Mouse (Mus musculus) embryonic fibroblast, embryonic 13.5 days (primary cell): ENCODE measurements around the gene Ppp1r1c. TPM values are rescaled to one million over a fixed set of nuclear protein-coding genes. Genes with fewer than 3 reads are reported as not detected.

Source experiments
- H3K27ac ChIP-seq: 2 replicates; pipeline ENCODE4 v1.5.1; 2012; ENCODE audit warnings: low read length, control low read depth, inconsistent platforms; ENCODE audit not compliant: insufficient read depth
- H3K4me1 ChIP-seq: 2 replicates; pipeline ENCODE4 v1.6.1; 2011; ENCODE audit warnings: low read length; ENCODE audit not compliant: control insufficient read depth, insufficient read depth
- H3K4me3 ChIP-seq: 2 replicates; pipeline ENCODE4 v1.5.1; 2011; ENCODE audit warnings: mild to moderate bottlenecking, control low read depth, low read length; ENCODE audit not compliant: insufficient read depth
- CTCF ChIP-seq: IDR thresholded peaks from 2 replicates; pipeline ENCODE4 v1.5.1; 2011; ENCODE audit warnings: mild to moderate bottlenecking, control low read depth, low read length, moderate library complexity, borderline replicate concordance; ENCODE audit not compliant: insufficient read depth
- POLR2A ChIP-seq: IDR thresholded peaks from 2 replicates; pipeline ENCODE4 v1.6.1; 2011; ENCODE audit warnings: low read depth, mild to moderate bottlenecking, control low read depth, low read length, moderate library complexity
- polyA plus RNA-seq: library from polyadenylated mRNA; stranded (reverse); fragments of >200 nt; gene quantifications from 2 replicates; pipeline ENCODE4 v1.2.4, GENCODE M21; 2011; ENCODE audit warnings: low read depth; ENCODE audit not compliant: missing spikeins, insufficient read length

The Ppp1r1c gene
- polyA plus RNA-seq, 1 experiment: not detected

DNA sequence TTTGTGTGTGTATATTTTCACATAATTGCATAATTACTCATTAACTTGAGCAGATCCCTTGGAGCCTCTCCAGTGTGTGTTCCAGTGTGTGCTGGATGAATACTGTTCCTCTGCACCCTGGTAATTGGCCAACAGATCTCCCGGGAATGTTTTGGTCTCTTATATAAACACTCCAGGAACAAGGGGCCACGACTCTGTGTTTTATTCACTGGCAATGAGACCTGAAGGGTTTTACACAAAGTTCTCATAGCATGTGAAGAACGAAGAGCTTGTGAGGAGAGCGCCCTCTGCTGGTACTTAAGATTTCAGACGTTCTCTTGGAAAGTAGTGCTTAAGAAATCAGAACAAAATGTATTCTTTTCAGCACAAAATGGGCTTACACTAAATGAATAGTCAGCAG, 66.8 kb downstream of the Ppp1r1c start:
- Histone ChIP-seq H3K4me3 (no peak overlapping the region), H3K27ac (no peak overlapping the region), H3K4me1 (peaks cover 4% of the 10 kb centered on the region)
- TF ChIP-seq POLR2A (no peak), CTCF (no peak)

DNA sequence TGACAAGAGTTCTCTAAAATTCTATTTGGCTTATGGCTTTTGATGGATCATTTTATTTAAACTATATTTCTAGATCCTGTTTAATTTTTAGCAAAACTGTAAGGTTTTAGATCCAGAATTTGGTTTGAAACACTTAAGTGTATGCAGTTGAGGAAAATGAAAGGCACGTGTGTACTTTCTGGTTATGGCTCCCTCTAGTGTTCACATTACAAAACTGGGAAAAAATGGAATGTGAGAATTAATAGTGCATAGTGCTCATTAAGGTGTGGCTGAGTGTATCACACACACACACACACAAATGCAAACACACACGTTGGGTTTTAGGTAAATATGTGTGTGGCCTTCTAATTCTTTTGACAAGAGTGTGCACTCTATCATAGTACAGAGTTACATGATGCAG, 70.2 kb downstream of the Ppp1r1c start:
- no peak for TF ChIP-seq POLR2A
- no peak overlapping the region for H3K27ac ChIP-seq
- H3K4me1 ChIP-seq: peaks cover 4% of the 10 kb centered on the region
- no peak overlapping the region for H3K4me3 ChIP-seq

DNA sequence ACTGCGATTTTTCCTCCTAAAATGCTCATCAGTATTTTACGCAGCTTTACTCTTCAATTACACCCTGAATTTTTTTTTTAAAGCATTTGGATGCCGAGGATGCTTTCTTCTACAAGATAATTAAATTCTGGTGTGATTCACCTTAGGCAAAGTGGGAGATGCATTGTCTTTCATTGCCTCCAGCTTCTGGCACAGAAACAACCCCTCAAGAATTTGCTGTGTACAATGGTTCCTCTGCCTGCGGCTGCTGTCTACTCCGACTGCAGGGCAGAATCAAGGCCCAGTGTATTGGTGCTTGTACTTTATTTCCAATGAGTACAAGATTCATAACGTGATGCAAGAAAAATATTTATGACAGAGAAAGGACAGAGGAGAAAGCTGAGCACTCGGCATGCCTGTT, 73.2 kb downstream of the Ppp1r1c start:
- peaks cover 4% of the 10 kb centered on the region for H3K4me1 ChIP-seq
- no peak overlapping the region for H3K27ac ChIP-seq
- H3K4me3 ChIP-seq: no peak overlapping the region
- TF ChIP-seq CTCF (no peak), POLR2A (no peak)

DNA sequence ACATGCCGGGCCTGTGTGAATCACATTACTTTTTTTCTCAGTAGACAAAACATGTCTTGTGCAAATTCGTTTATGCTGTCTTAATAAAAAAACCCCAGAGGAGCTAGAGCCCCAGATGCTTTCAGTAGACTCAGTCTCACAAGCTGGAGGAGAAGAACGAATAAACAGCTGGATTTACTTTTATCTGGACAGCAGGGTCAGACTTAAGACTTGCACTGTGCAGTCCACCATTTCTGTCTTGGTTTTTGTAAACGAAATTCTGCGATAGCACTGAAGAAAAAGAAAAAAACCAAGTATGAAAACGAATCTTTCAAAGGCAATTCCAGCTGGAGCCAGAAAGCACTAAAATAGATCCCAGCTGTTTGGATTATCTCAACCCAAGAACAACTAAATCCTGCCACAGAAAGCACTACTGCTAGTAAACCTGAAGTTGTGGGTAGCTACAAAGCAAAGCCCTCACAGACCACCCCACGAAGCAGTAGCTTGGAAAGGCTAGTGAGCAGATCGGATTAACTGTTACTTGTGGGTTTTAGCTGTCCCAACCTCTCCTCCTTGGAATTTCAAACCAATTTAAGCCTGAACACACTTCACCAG, 78.1 kb downstream of the Ppp1r1c start:
- TF ChIP-seq CTCF (no peak), POLR2A (no peak)
- Histone ChIP-seq H3K4me3 (no peak overlapping the region), H3K4me1 (no peaks in the 10 kb centered on the region), H3K27ac (no peak overlapping the region)

DNA sequence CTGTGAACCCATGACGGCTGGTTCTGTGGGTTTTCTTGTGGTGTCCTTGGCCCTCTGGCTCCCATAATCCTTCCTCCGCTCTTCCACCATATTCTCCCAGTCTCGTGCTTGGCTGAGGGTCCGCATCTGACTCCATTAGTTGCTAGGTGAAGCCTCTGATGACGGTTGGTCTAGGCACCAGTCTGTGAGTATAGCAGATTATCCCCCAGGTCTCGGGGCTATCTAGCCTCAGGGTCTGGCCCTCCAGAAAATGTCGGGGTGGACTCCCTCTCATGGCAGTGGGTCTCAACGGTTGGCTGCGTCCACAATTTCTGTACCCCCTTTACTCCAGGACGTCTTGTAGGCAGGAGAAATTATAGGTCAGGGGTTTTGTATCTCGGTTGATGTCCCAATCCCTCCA, 78.9 kb downstream of the Ppp1r1c start:
- Histone ChIP-seq H3K27ac (no peak overlapping the region), H3K4me1 (no peaks in the 10 kb centered on the region), H3K4me3 (no peak overlapping the region)
- TF ChIP-seq POLR2A (no peak), CTCF (no peak)

DNA sequence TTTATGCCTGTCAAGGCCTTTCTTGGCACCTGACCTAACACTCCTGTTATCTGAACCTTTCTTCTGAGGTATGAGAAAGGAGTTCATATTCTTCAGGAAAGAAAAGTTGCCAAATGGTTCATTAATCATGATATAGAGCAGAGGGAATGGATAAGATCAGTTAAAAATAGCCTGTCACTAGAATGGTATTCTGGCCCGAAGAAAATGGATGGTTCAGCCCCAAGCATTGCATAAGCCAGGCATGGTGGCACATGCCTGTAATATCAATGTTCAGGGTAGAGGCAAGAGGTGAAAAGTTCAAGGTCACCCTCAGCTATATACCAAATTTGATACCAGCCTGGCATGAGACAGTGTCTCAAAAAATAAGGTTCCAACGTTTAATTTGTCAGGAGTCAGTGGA, 85.6 kb downstream of the Ppp1r1c start:
- Histone ChIP-seq H3K4me3 (no peak overlapping the region), H3K4me1 (no peaks in the 10 kb centered on the region), H3K27ac (no peak overlapping the region)
- TF ChIP-seq CTCF: no peak
- no peak for TF ChIP-seq POLR2A

DNA sequence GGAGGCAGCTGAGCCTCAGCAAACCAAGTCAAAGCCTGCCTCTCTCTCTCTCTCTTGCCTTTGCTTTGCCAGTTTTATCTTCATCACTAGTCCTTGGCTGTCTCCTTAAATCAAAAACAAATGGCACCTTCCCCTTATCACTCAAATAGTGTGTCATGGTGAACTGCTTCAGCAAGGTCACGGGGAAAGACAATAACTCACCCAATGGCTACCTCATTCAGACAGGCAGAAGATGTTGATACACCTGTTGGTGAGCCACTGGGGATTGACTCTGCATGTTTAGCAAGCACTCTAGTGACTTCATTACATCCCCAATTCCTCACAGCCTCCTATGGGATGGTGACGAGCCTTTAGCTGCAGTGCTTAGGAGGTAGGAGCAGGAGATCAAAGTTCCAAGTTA, 89.9 kb downstream of the Ppp1r1c start:
- Histone ChIP-seq H3K27ac (no peak overlapping the region), H3K4me1 (no peaks in the 10 kb centered on the region), H3K4me3 (no peak overlapping the region)
- no peak for TF ChIP-seq POLR2A

DNA sequence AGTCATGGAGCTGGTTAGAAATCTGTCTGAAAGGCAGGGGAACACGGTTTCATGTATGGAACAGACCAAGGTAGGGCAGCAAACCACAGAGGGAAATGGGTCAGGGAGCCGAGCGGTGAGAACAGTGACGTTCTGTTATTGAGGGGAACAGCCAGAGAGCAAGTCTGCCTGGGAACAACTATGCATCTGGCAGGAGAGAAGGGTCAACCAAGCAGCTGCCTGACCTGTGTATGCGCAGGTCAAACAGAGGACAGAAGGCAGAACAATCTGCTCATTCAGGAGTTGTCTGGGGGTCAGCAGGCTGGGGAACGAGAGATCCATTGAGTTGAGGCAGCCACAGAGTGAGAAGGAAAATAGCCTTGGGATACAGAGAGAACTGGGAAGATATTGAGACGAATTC, 91.0 kb downstream of the Ppp1r1c start:
- Histone ChIP-seq H3K4me1 (no peaks in the 10 kb centered on the region), H3K27ac (no peak overlapping the region), H3K4me3 (no peak overlapping the region)
- TF ChIP-seq POLR2A (no peak), CTCF (no peak)

DNA sequence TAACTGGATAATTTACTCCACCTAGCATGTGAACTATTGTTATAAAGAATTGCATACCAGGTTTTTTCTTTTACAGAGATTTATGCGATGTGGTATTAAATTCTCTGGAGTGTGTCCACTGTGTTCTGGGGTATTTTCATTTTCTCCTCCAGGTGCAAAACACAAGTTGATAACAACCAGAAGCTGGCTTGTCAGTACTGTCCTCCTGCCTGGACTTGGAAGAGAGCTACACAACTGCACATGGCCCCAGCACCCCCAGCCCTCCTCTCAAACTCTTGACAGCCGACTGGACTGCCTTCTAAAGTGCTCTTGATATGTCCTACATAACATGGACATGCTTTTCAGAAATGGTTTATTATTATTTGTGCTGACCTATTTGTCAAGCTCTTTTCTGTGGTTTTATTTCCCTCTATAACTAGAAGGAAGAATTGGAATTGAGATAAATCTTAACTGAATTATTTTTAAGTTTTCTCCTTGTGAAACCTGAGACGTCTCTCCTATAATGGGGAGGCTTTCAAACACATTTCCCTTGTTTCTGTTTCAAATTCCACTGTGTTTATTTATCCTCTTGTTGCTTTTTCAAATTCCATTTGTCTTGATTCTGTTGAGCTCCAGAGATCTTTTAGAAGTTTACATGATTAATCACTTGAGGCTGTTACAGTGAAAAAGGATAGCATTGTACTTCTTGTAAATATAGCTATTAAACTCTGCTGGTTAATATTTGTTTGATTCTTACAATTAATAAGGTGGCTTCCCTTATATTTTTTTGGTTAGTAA, 108.3 kb downstream of the Ppp1r1c start:
- Histone ChIP-seq H3K4me1 (no peaks in the 10 kb centered on the region), H3K27ac (no peak overlapping the region), H3K4me3 (no peak overlapping the region)
- TF ChIP-seq POLR2A (no peak), CTCF (no peak)

DNA sequence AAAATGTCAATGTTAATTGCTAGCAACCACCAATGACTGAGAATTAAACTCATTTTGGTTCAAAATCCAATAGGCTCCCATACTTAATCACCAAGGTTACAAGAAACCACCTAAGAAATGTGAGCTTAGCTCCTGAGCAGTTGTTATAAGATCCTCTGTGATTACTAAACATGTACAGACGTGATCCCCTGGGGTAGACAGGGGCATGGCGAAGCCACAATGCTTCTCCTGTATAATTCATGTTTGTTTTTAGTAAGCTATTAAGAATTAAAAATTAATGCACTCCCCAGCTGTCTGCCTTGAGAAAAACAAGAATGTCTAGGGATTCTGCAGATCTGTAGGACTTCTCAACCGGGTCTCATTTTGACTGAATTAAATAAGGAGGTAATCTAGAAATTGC, 112.0 kb downstream of the Ppp1r1c start:
- no peak overlapping the region for H3K27ac ChIP-seq
- TF ChIP-seq CTCF: no peak
- no peak for TF ChIP-seq POLR2A
- H3K4me3 ChIP-seq: no peak overlapping the region
- H3K4me1 ChIP-seq: no peaks in the 10 kb centered on the region

DNA sequence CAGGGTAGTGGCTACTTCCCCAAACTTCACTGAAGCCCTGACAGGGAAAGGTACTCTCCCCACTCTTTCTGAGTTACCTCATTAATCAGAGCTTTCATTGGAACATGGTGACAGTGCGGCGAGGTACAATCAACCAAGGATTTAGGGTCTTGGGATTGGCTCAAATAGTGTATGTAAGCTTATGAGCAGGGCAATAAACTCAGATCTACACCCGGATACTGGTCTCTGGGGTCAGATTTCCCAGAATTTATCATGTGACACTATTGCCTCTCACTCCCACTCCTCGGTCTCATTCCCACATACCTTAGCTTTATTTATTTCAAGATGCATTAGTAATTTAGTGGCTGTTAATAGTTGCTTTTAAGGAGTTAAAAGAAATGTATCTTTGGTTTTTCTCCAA, 118.3 kb downstream of the Ppp1r1c start:
- H3K27ac ChIP-seq: no peak overlapping the region
- no peak overlapping the region for H3K4me3 ChIP-seq
- no peak for TF ChIP-seq POLR2A
- no peak for TF ChIP-seq CTCF
- H3K4me1 ChIP-seq: no peaks in the 10 kb centered on the region
